Mouse (Mus musculus) cerebellum, postnatal 4 days (tissue): ENCODE data around the gene Ppm1m.

Experiments used
- DNase-seq, 2 experiments: peaks; one replicate each; pipeline ENCODE4 v3.0.0; 2022; ENCODE audit warnings: low spot score in 2 of 2, mixed read lengths in 1 of 2

Ppm1m gene

GRCm38 (mm10) chr9:106199535-106200272 lies at the start of gene Ppm1m:
Gene Ppm1m (minus strand): TSS chr9:106199746.
- DNase-seq, result no peak

- peak in 1 of 2 experiments; percentile 31 for DNase-seq
These were observed 43.4 kb upstream of the Ppm1m start for GRCm38 (mm10) chr9:106242813-106243488.

GRCm38 (mm10) chr9:106241541-106242164 lies 42.1 kb upstream of the Ppm1m start:
- no peak for DNase-seq

- DNase-seq, result no peak
These were observed 38.3 kb upstream of the Ppm1m start for GRCm38 (mm10) chr9:106237878-106238277.

GRCm38 (mm10) chr9:106237401-106237800 lies 37.9 kb upstream of the Ppm1m start:
- no peak for DNase-seq

GRCm38 (mm10) chr9:106236818-106237211 lies 37.3 kb upstream of the Ppm1m start:
- DNase-seq, result no peak

- DNase-seq, result no peak
These were observed 36.7 kb upstream of the Ppm1m start for GRCm38 (mm10) chr9:106236156-106236817.

GRCm38 (mm10) chr9:106235194-106235830 lies 35.8 kb upstream of the Ppm1m start:
- no peak for DNase-seq

GRCm38 (mm10) chr9:106233953-106234352 lies 34.4 kb upstream of the Ppm1m start:
- DNase-seq, result no peak

- DNase-seq, result no peak
These were observed 33.4 kb upstream of the Ppm1m start for GRCm38 (mm10) chr9:106232956-106233355.

GRCm38 (mm10) chr9:106231816-106232215 lies 32.3 kb upstream of the Ppm1m start:
- no peak for DNase-seq

- no peak for DNase-seq
These were observed 31.7 kb upstream of the Ppm1m start for GRCm38 (mm10) chr9:106231220-106231619.

GRCm38 (mm10) chr9:106230734-106231106 lies 31.2 kb upstream of the Ppm1m start:
- DNase-seq, result no peak

- no peak for DNase-seq
These were observed 30.6 kb upstream of the Ppm1m start for GRCm38 (mm10) chr9:106230051-106230733.

- no peak for DNase-seq
These were observed 28.4 kb upstream of the Ppm1m start for GRCm38 (mm10) chr9:106227790-106228429.

GRCm38 (mm10) chr9:106226151-106226682 lies 26.7 kb upstream of the Ppm1m start:
- DNase-seq, result peak in 1 of 2 experiments; percentile 39

- no peak for DNase-seq
These were observed 26.1 kb upstream of the Ppm1m start for GRCm38 (mm10) chr9:106225469-106226150.

- no peak for DNase-seq
These were observed 23.4 kb upstream of the Ppm1m start for GRCm38 (mm10) chr9:106222994-106223393.

GRCm38 (mm10) chr9:106222261-106222851 lies 22.8 kb upstream of the Ppm1m start, which contains the start of gene Tlr9:
Gene Tlr9 (plus strand): TSS chr9:106222598.
- DNase-seq, result no peak
